Mouse (Mus musculus) heart, embryonic 11.5 days (tissue): ENCODE measurements around the gene Cntd1. TPM values are rescaled to one million over a fixed set of nuclear protein-coding genes. Genes with fewer than 3 reads are reported as not detected.

Source experiments
- ATAC-seq: fragments of 200-750 bp; cut with Nextera tagmentation; replicated peaks from 2 replicates; pipeline ENCODE4 v1.8.0; 2017; ENCODE audit warnings: moderate library complexity; ENCODE audit not compliant: insufficient number of reproducible peaks, low FRiP score, low TSS enrichment
- H3K27ac ChIP-seq: fragments of 300-500 bp; sonication (generic); 2 replicates; pipeline ENCODE4 v1.5.1; 2014; ENCODE audit warnings: mild to moderate bottlenecking, low read depth, low read length
- H3K27me3 ChIP-seq: fragments of 300-500 bp; sonication (generic); 2 replicates; pipeline ENCODE4 v1.6.1; 2014; ENCODE audit warnings: mild to moderate bottlenecking, low read length, mixed read lengths; ENCODE audit not compliant: control insufficient read depth, insufficient read depth
- H3K36me3 ChIP-seq: fragments of 300-500 bp; sonication (generic); 2 replicates; pipeline ENCODE4 v1.6.1; 2014; ENCODE audit warnings: mild to moderate bottlenecking, low read length, moderate library complexity, mixed read lengths; ENCODE audit not compliant: control insufficient read depth, insufficient read depth
- H3K4me1 ChIP-seq: fragments of 300-500 bp; sonication (generic); 2 replicates; pipeline ENCODE4 v1.6.1; 2014; ENCODE audit warnings: low read length; ENCODE audit not compliant: control insufficient read depth, insufficient read depth
- H3K4me2 ChIP-seq: fragments of 300-500 bp; sonication (generic); 2 replicates; pipeline ENCODE4 v1.6.1; 2014; ENCODE audit warnings: mild to moderate bottlenecking, moderate library complexity
- H3K4me3 ChIP-seq: fragments of 300-500 bp; sonication (generic); 2 replicates; pipeline ENCODE4 v1.5.1; 2014; ENCODE audit warnings: low read depth, low read length
- H3K9ac ChIP-seq: fragments of 300-500 bp; sonication (generic); 2 replicates; pipeline ENCODE4 v1.6.1; 2014; ENCODE audit warnings: mild to moderate bottlenecking, low read depth, low read length, moderate library complexity
- H3K9me3 ChIP-seq: fragments of 300-500 bp; sonication (generic); replicated peaks from 2 replicates; pipeline ENCODE4 v1.6.1; 2016; ENCODE audit warnings: low read length; ENCODE audit not compliant: control insufficient read depth
- WGBS: fragments of 180-500 bp; shearing (Covaris S2); extraction: QIAGEN DNeasy Blood & Tissue Kit; methylation state at CpG from one replicate; pipeline ENCODE4 v1.1.7; 2014; ENCODE audit not compliant: insufficient replicate concordance; 5-methylcytosine and 5-hydroxymethylcytosine counted together
- polyA plus RNA-seq: library from polyadenylated mRNA; unstranded; fragments of >200 nt; fragmentation: Nextera tagmentation; extraction: Ambion mirVana; gene quantifications from 2 replicates; pipeline ENCODE4 v1.2.1, GENCODE M21; 2014

Gene Cntd1
- polyA plus RNA-seq, 1 experiment from 2014 or later = 1.1 TPM

DNA sequence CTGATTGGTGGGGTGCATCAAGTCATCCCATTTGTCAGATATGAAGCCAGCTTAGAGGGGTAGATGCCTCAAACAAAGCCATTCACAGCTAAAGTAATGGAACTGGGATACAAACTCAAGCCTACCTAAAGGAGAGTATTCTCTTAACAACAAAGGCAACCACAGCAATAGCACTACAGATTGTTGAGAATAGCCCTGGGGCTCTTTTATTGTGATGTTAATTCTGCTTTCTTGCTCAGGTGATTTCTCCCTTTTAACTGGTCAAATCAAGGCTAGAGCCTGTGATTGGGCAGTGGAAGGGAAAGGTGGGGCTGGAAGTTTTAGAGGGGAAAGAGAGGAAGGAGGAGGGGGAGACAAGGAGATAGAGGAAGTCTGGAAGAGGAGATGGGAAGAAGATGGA lies 44.7 kb upstream of the Cntd1 start:
- no peaks in the 10 kb centered on the region for H3K9me3 ChIP-seq
- H3K36me3 ChIP-seq = no peaks in the 10 kb centered on the region
- no peak overlapping the region for H3K27ac ChIP-seq
- H3K4me2 ChIP-seq = no peak overlapping the region
- 0 out of 2 replicates have a peak, but pooled peaks cover 4% of the 10 kb centered on the region for H3K27me3 ChIP-seq
- H3K9ac ChIP-seq = no peak overlapping the region
- ATAC-seq = no peak
- H3K4me1 ChIP-seq = peaks cover 8% of the 10 kb centered on the region
- no peak overlapping the region for H3K4me3 ChIP-seq

DNA sequence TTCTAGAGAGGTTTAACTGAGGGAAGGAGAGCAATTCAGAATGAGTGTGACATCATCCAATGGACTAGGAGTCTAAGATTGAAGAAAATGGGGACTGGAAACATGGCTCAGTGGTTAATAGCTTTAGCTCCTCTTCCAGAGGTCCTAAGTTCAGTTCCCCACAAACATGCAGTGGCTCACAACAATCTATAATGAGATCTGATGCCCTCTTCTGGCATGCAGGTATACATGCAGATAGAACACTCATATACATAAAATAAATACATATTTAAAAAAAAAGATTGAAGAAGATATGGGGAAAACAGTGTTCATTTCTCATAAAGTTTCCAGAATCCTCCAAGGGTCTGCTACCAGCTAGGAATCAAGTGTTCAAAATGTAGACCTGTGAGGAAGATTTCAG lies 43.4 kb upstream of the Cntd1 start:
- Histone ChIP-seq H3K27ac (no peak overlapping the region), H3K4me3 (no peak overlapping the region), H3K36me3 (no peaks in the 10 kb centered on the region), H3K9ac (no peak overlapping the region), H3K9me3 (no peaks in the 10 kb centered on the region), H3K4me1 (peaks cover 8% of the 10 kb centered on the region), H3K4me2 (no peak overlapping the region), H3K27me3 (no peaks in the 10 kb centered on the region)
- no peak for ATAC-seq

DNA sequence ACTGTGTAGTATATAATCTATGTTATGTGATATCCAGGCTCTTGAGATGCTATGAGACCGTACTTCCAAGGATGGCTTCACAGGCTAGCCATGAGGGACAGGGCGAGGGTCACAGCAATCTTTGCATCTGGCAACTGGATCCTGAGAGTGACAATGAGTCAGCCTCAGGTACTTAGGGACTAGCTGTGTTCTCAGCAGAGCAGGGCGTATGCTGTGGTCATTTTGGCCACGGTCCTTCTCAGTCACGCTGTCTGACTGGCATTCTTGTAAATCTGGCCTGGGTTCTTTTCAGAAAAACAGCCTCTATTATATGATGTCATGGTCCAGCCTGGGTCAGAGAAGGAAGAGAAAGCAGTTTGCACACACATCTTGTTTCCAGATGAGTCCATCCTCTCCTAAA lies 42.0 kb upstream of the Cntd1 start:
- no peak for ATAC-seq
- Histone ChIP-seq H3K27me3 (no peaks in the 10 kb centered on the region), H3K9me3 (no peaks in the 10 kb centered on the region), H3K36me3 (no peaks in the 10 kb centered on the region), H3K27ac (no peak overlapping the region), H3K4me1 (peaks cover 3% of the 10 kb centered on the region; the same call in 1 of the 2 replicates), H3K9ac (no peak overlapping the region), H3K4me2 (no peak overlapping the region), H3K4me3 (no peak overlapping the region)
- WGBS = 92% methylated on average over 5 of the region's 5 CpGs

DNA sequence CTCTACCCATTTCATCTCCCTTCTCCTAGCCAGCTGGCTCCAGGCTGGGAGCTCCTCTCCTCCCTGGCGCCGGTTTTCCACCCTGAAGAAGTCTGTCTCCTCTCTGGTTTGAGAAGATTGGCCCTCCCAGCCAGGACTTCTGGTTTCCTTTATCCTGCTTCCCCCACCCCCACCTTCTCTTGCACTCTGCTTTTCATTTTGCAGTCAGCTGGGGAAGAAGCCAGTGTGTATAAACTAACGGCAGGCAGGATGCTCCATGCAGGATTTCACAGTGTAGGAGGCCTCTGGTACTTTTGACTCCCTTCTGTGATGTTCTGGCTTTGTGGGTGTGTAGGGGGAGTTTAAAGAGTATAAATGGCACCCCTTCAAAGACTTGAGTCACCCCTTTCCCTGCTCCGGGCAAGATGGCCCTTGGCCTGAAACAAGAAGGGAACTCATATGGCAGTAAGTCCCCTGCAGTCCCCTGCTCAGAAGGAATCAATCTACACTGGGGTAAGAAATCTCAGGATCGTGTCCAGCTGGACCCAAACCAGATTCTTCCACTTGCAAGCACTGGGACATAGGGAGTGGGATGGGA lies 40.7 kb upstream of the Cntd1 start:
- Histone ChIP-seq H3K9ac (no peak overlapping the region), H3K4me1 (no peaks in the 10 kb centered on the region), H3K36me3 (no peaks in the 10 kb centered on the region), H3K9me3 (no peaks in the 10 kb centered on the region), H3K27ac (peak overlapping the region; percentile 71), H3K4me2 (no peak overlapping the region), H3K4me3 (no peak overlapping the region), H3K27me3 (no peaks in the 10 kb centered on the region)
- ATAC-seq = no peak
- 37% methylated on average over 5 of the region's 5 CpGs for WGBS

DNA sequence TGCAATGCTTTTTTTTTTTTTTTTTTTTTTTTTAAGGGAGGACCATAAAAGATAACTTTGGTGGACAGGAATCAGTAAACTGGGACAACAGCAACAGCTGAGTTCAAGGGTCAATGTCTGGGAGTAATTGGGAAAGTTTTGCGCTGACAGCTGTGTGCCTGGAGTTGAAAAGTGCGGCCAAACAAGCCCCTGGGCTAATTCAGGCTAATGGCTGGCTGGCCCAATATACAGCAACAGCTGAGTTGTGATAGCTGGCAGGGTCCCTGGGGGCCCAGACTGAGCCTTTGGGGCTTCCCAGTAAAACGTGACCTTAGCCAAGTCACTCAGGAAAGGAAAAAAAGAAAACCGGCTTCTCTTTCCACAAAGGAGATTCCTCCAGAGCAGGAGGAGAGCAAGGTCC lies 33.7 kb upstream of the Cntd1 start:
- H3K4me3 ChIP-seq = peak overlapping the region; percentile 62; the same call in 1 of the 2 replicates
- ATAC-seq = no peak
- WGBS = 21% methylated on average over 4 of the region's 4 CpGs

DNA sequence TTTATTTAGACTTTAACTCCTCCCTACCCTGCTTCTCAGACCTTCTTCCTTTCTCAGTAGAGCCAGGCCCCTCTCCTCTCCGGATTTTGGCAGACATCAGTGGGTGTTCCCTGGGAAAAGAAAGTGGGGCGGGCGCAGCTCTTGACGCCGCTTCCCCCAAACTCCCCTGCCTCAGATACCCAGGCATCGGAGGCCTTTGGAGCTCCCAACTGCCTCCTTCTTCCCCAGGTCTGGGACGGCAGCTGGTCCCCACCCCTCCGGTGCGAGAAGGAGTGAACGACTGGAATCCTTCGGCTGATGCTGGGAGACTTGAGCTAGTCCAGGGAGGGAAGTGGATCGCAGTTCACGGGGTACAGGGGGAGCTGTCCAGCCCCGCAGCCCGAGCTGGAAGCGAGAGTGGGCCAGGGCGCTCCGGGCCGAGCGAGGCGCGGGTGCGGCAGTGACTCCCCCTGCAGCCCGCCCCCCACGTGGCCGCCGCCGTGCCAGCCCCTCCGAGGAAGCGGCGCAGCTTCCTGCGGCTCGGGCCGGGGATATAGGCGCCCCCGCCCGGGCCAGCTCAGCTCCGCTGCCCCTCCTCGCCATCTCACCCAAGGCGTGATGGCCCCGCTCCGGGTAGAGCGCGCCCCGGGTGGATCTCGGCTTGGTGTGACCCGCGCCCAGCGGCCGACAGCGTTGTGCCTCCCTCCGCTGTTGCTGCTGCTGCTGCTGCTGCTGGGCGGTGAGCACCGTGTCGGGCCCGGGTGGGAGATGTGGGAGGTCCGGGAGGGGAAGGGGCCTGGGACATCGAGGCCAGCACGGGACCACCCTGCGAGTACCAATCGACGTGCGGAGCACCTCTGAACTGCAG lies 32.7 kb upstream of the Cntd1 start, which contains the start of gene Ramp2:
Ramp2 (plus strand) TSS at position 174 of the 847 bp plus-strand sequence.
- Histone ChIP-seq H3K4me3 (peak within 1 kb of the TSS; percentile 62), H3K9ac (peak within 1 kb of the TSS; percentile 80), H3K4me2 (peak within 1 kb of the TSS; percentile 89), H3K9me3 (no peaks in the 10 kb centered on the region), H3K36me3 (no peaks in the 10 kb centered on the region), H3K27me3 (peaks cover 36% of the 10 kb centered on the region), H3K4me1 (0 out of 2 replicates have a peak, but pooled peaks cover 3% of the 10 kb centered on the region), H3K27ac (peak within 1 kb of the TSS; percentile 81)
- peak; percentile 77 for ATAC-seq
- WGBS = 1% methylated on average over 57 of the region's 63 CpGs

More for the DNA sequence above, 33.7 kb upstream of the Cntd1 start:
- Histone ChIP-seq H3K4me2 (peak overlapping the region; percentile 89), H3K9me3 (no peaks in the 10 kb centered on the region), H3K36me3 (no peaks in the 10 kb centered on the region), H3K27me3 (peaks cover 36% of the 10 kb centered on the region), H3K27ac (peak overlapping the region; percentile 81), H3K9ac (no peak overlapping the region; the same call in 1 of the 2 replicates), H3K4me1 (0 out of 2 replicates have a peak, but pooled peaks cover 3% of the 10 kb centered on the region)

DNA sequence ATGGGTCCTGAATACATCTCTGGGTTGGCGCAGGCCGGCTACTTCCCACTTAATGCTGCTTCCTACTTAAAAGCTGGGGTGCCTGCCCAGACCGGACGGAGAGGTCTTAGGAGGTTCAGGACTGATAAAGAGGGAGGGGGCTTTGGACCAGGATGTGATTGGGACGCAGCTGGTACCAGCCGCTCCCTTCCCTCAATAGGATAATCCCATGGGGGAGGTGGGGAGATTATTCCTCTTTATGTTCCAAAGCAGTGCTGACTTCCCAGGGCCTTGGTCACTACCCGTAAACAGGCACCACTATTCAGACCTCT lies 32.2 kb upstream of the Cntd1 start:
- H3K9me3 ChIP-seq = no peaks in the 10 kb centered on the region
- H3K9ac ChIP-seq = peak overlapping the region; percentile 80
- ATAC-seq = peak; percentile 57
- H3K4me3 ChIP-seq = peak overlapping the region; percentile 62
- H3K27me3 ChIP-seq = peaks cover 36% of the 10 kb centered on the region
- peak overlapping the region; percentile 81 for H3K27ac ChIP-seq
- no peaks in the 10 kb centered on the region for H3K36me3 ChIP-seq
- H3K4me2 ChIP-seq = peak overlapping the region; percentile 89
- H3K4me1 ChIP-seq = 0 out of 2 replicates have a peak, but pooled peaks cover 3% of the 10 kb centered on the region
- WGBS = 8% methylated on average over 7 of the region's 7 CpGs

DNA sequence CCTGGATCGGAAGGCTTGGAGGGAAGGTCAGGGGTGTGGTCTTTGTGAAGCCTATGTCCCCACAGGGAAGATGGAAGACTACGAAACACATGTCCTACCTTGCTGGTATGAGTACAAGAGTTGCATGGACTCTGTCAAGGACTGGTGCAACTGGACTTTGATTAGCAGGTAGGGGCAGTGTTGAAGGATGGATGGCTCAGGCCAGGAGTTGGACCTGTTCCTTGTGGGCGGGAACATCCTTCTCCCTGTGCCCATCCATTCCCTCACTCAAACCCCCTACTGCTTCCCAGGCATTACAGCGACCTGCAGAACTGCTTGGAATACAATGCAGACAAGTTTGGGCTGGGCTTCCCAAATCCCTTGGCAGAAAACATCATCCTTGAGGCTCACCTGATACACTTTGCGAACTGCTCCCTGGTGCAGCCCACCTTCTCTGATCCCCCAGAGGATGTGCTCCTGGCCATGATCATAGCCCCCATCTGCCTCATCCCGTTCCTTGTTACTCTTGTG lies 31.2 kb upstream of the Cntd1 start:
- H3K4me3 ChIP-seq = peak overlapping the region; percentile 62
- peak overlapping the region; percentile 81 for H3K27ac ChIP-seq
- H3K36me3 ChIP-seq = no peaks in the 10 kb centered on the region
- peak overlapping the region; percentile 80 for H3K9ac ChIP-seq
- 64% methylated on average over 6 of the region's 6 CpGs for WGBS
- ATAC-seq = no peak
- peak overlapping the region; percentile 89 for H3K4me2 ChIP-seq
- H3K27me3 ChIP-seq = peaks cover 36% of the 10 kb centered on the region
- H3K4me1 ChIP-seq = 0 out of 2 replicates have a peak, but pooled peaks cover 3% of the 10 kb centered on the region
- no peaks in the 10 kb centered on the region for H3K9me3 ChIP-seq
